Mouse (Mus musculus): ENCODE measurements around the gene Kif6. TPM values are rescaled to one million over a fixed set of nuclear protein-coding genes. Genes with fewer than 3 reads are reported as not detected.

Kif6 gene
- polyA plus RNA-seq, 1 experiment from 2014 or later = 0.92 TPM

DNA sequence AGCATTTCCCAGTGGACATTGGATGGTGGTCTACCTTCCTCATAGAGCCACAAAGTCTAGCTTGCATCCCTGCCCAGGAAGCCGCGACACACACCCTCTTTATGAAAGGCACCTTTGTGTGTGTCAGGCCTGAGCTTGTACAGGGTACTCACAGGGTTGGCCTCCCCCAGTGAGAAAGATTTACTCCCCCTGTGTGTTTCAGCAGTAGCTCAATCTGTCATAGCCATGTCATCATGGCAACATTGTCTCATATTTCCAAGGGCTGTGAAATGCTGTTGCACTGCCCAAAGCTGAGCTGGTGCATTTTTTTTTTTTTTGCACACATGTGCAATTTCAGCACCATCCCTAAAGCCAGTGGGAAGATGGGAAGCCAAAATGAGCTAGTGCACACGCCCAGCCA lies 224.3 kb downstream of the Kif6 start:
- Histone ChIP-seq H3K4me3 (ENCODE audit: low read depth, low read length) (no peak overlapping the region), H3K9ac (ENCODE audit: low read depth, low read length) (no peak overlapping the region), H3K9me3 (ENCODE audit: control insufficient read depth, low read length) (no peaks in the 10 kb centered on the region), H3K4me2 (no peak overlapping the region), H3K27me3 (replicated peaks; ENCODE audit: control insufficient read depth, insufficient read depth, low read length) (no peaks in the 10 kb centered on the region), H3K36me3 (ENCODE audit: control insufficient read depth, insufficient read depth, low read length) (no peaks in the 10 kb centered on the region), H3K4me1 (replicated peaks; ENCODE audit: control insufficient read depth, insufficient read depth, low read length) (no peaks in the 10 kb centered on the region), H3K27ac (ENCODE audit: low read depth, low read length) (no peak overlapping the region)
- WGBS = 70% methylated on average over 3 of the region's 3 CpGs
- ATAC-seq (replicated peaks; ENCODE audit: low FRiP score) (no peak), DNase-seq (ENCODE audit: low spot score) (no peak)

- H3K27ac ChIP-seq (ENCODE audit: low read depth, low read length) = no peak overlapping the region
- H3K36me3 ChIP-seq (ENCODE audit: control insufficient read depth, insufficient read depth, low read length) = no peaks in the 10 kb centered on the region
- WGBS = 51% methylated on average over 3 of the region's 3 CpGs
- no peaks in the 10 kb centered on the region for H3K9me3 ChIP-seq (ENCODE audit: control insufficient read depth, low read length)
- H3K9ac ChIP-seq (ENCODE audit: low read depth, low read length) = no peak overlapping the region
- DNase-seq (ENCODE audit: low spot score) (no peak), ATAC-seq (replicated peaks; ENCODE audit: low FRiP score) (no peak)
- no peaks in the 10 kb centered on the region for H3K27me3 ChIP-seq (replicated peaks; ENCODE audit: control insufficient read depth, insufficient read depth, low read length)
- no peak overlapping the region for H3K4me3 ChIP-seq (ENCODE audit: low read depth, low read length)
- H3K4me1 ChIP-seq (replicated peaks; ENCODE audit: control insufficient read depth, insufficient read depth, low read length) = no peaks in the 10 kb centered on the region
- H3K4me2 ChIP-seq = no peak overlapping the region
These were observed 236.3 kb downstream of the Kif6 start for GRCm38 (mm10) chr17:49851210-49851609.

DNA sequence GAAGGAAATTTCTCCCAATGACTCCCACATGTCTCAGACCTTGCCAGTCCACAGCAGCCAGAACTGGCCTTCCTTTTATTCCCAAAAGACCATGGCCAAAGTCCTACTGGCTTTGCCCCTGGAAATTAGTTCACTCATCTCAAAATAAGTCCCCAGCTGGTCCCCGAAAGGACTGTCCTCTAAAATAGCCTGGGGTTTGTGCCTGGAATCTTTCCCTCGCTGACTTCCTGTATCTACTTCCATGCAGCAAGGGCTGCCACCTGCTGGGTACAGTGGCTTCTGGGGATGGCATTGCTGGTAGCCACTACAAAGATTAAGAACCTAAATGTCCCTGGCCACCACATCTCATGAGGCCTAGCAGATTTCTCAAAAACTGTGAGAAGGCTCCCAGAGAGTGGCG lies 237.2 kb downstream of the Kif6 start:
- Histone ChIP-seq H3K9ac (ENCODE audit: low read depth, low read length) (no peak overlapping the region), H3K4me3 (ENCODE audit: low read depth, low read length) (no peak overlapping the region), H3K36me3 (ENCODE audit: control insufficient read depth, insufficient read depth, low read length) (no peaks in the 10 kb centered on the region), H3K9me3 (ENCODE audit: control insufficient read depth, low read length) (no peaks in the 10 kb centered on the region), H3K27ac (ENCODE audit: low read depth, low read length) (no peak overlapping the region), H3K27me3 (replicated peaks; ENCODE audit: control insufficient read depth, insufficient read depth, low read length) (no peaks in the 10 kb centered on the region), H3K4me2 (no peak overlapping the region), H3K4me1 (replicated peaks; ENCODE audit: control insufficient read depth, insufficient read depth, low read length) (no peaks in the 10 kb centered on the region)
- 65% methylated on average over 3 of the region's 3 CpGs for WGBS
- no peak for DNase-seq (ENCODE audit: low spot score)
- no peak for ATAC-seq (replicated peaks; ENCODE audit: low FRiP score)

- H3K4me1 ChIP-seq (replicated peaks; ENCODE audit: control insufficient read depth, insufficient read depth, low read length) = no peaks in the 10 kb centered on the region
- no peak for ATAC-seq (replicated peaks; ENCODE audit: low FRiP score)
- H3K9ac ChIP-seq (ENCODE audit: low read depth, low read length) = no peak overlapping the region
- WGBS = 34% methylated on average over 4 of the region's 4 CpGs
- no peak overlapping the region for H3K27ac ChIP-seq (ENCODE audit: low read depth, low read length)
- H3K27me3 ChIP-seq (replicated peaks; ENCODE audit: control insufficient read depth, insufficient read depth, low read length) = no peaks in the 10 kb centered on the region
- no peak for DNase-seq (ENCODE audit: low spot score)
- H3K36me3 ChIP-seq (ENCODE audit: control insufficient read depth, insufficient read depth, low read length) = no peaks in the 10 kb centered on the region
- no peak overlapping the region for H3K4me2 ChIP-seq
- H3K9me3 ChIP-seq (ENCODE audit: control insufficient read depth, low read length) = no peaks in the 10 kb centered on the region
- no peak overlapping the region for H3K4me3 ChIP-seq (ENCODE audit: low read depth, low read length)
These were observed 240.8 kb downstream of the Kif6 start for GRCm38 (mm10) chr17:49855785-49856184.

- no peaks in the 10 kb centered on the region for H3K4me1 ChIP-seq (replicated peaks; ENCODE audit: control insufficient read depth, insufficient read depth, low read length)
- H3K9me3 ChIP-seq (ENCODE audit: control insufficient read depth, low read length) = no peaks in the 10 kb centered on the region
- H3K9ac ChIP-seq (ENCODE audit: low read depth, low read length) = no peak overlapping the region
- no peak overlapping the region for H3K27ac ChIP-seq (ENCODE audit: low read depth, low read length)
- H3K36me3 ChIP-seq (ENCODE audit: control insufficient read depth, insufficient read depth, low read length) = no peaks in the 10 kb centered on the region
- no peak overlapping the region for H3K4me3 ChIP-seq (ENCODE audit: low read depth, low read length)
- no peaks in the 10 kb centered on the region for H3K27me3 ChIP-seq (replicated peaks; ENCODE audit: control insufficient read depth, insufficient read depth, low read length)
- ATAC-seq (replicated peaks; ENCODE audit: low FRiP score) (no peak), DNase-seq (ENCODE audit: low spot score) (no peak)
- WGBS = 78% methylated on average over 10 of the region's 10 CpGs
- H3K4me2 ChIP-seq = no peak overlapping the region
These were observed 245.3 kb downstream of the Kif6 start for GRCm38 (mm10) chr17:49860057-49860816.

- H3K36me3 ChIP-seq (ENCODE audit: control insufficient read depth, insufficient read depth, low read length) = no peaks in the 10 kb centered on the region
- no peak overlapping the region for H3K9ac ChIP-seq (ENCODE audit: low read depth, low read length)
- H3K4me1 ChIP-seq (replicated peaks; ENCODE audit: control insufficient read depth, insufficient read depth, low read length) = no peaks in the 10 kb centered on the region
- DNase-seq (ENCODE audit: low spot score) (no peak), ATAC-seq (replicated peaks; ENCODE audit: low FRiP score) (no peak)
- H3K27me3 ChIP-seq (replicated peaks; ENCODE audit: control insufficient read depth, insufficient read depth, low read length) = no peaks in the 10 kb centered on the region
- H3K27ac ChIP-seq (ENCODE audit: low read depth, low read length) = no peak overlapping the region
- whole genome bisulfite sequencing = 69% methylated on average over 5 of the region's 5 CpGs
- no peak overlapping the region for H3K4me3 ChIP-seq (ENCODE audit: low read depth, low read length)
- H3K9me3 ChIP-seq (ENCODE audit: control insufficient read depth, low read length) = no peaks in the 10 kb centered on the region
- H3K4me2 ChIP-seq = no peak overlapping the region
These were observed 248.7 kb downstream of the Kif6 start for GRCm38 (mm10) chr17:49863597-49863996.

- Histone ChIP-seq H3K9me3 (ENCODE audit: control insufficient read depth, low read length) (no peaks in the 10 kb centered on the region), H3K4me2 (no peak overlapping the region), H3K27ac (ENCODE audit: low read depth, low read length) (no peak overlapping the region), H3K9ac (ENCODE audit: low read depth, low read length) (no peak overlapping the region), H3K36me3 (ENCODE audit: control insufficient read depth, insufficient read depth, low read length) (no peaks in the 10 kb centered on the region), H3K27me3 (replicated peaks; ENCODE audit: control insufficient read depth, insufficient read depth, low read length) (no peaks in the 10 kb centered on the region; the same call in 1 of the 2 replicates), H3K4me1 (replicated peaks; ENCODE audit: control insufficient read depth, insufficient read depth, low read length) (no peaks in the 10 kb centered on the region), H3K4me3 (ENCODE audit: low read depth, low read length) (no peak overlapping the region)
- no peak for ATAC-seq (replicated peaks; ENCODE audit: low FRiP score)
- 69% methylated on average over 2 of the region's 2 CpGs for WGBS
- no peak for DNase-seq (ENCODE audit: low spot score)
These were observed 250.7 kb downstream of the Kif6 start for GRCm38 (mm10) chr17:49865604-49866003.

- Histone ChIP-seq H3K4me1 (replicated peaks; ENCODE audit: control insufficient read depth, insufficient read depth, low read length) (no peaks in the 10 kb centered on the region), H3K9me3 (ENCODE audit: control insufficient read depth, low read length) (no peaks in the 10 kb centered on the region), H3K4me2 (no peak overlapping the region), H3K27me3 (replicated peaks; ENCODE audit: control insufficient read depth, insufficient read depth, low read length) (no peaks in the 10 kb centered on the region; the same call in 1 of the 2 replicates), H3K4me3 (ENCODE audit: low read depth, low read length) (no peak overlapping the region), H3K36me3 (ENCODE audit: control insufficient read depth, insufficient read depth, low read length) (no peaks in the 10 kb centered on the region), H3K9ac (ENCODE audit: low read depth, low read length) (no peak overlapping the region), H3K27ac (ENCODE audit: low read depth, low read length) (no peak overlapping the region)
- no peak for ATAC-seq (replicated peaks; ENCODE audit: low FRiP score)
- 55% methylated on average over 8 of the region's 8 CpGs for WGBS
- DNase-seq (ENCODE audit: low spot score) = no peak
These were observed 251.8 kb downstream of the Kif6 start for GRCm38 (mm10) chr17:49866653-49867215.

Measured in liver, embryonic 11.5 days (tissue).